Mouse (Mus musculus) liver, postnatal 0 days (tissue): Measurements from ENCODE around the gene Hk3.

Experiments used
- CTCF ChIP-seq: sonication (generic); IDR thresholded peaks from 2 replicates; pipeline ENCODE4 v1.5.1; 2016; ENCODE audit warnings: antibody characterized with exemption, low read depth
- EP300 ChIP-seq: IDR thresholded peaks from 2 replicates; pipeline ENCODE4 v1.6.1; 2016; ENCODE audit warnings: antibody characterized with exemption, low read depth, mild to moderate bottlenecking

DNA sequence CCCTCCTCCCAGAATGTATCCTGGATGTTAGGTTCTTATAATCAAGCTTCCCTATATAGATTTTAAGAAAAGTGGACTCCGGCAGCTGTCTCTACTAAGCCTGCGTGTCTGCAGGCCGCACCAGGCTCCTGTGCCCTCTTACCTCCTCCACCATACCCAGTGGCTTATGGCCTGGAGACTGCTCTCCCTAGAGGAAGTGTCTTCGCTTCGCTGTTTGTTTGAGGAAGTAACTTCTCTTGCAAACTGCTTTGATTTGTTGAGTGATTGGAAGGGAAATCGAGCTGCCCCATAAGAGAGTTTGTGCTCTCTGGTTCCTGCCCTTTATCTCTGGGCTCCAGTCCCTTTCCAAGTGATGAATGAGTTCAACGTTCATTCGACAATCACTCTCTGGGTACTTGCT is 38.2 kb downstream of the Hk3 start:
- no peak for TF ChIP-seq CTCF
- no peak for TF ChIP-seq EP300
